Mouse (Mus musculus): ENCODE measurements around the gene Grb2.

- no peak for TF ChIP-seq CTCF (IDR thresholded peaks at IDR 0.05; ENCODE audit: low read depth)
- TF ChIP-seq EP300 (optimal IDR thresholded peaks at IDR 0.05), result no peak
Observed at GRCm38 (mm10) chr11:115634109-115634508, 74.3 kb downstream of the Grb2 start.
